Mouse (Mus musculus): Measurements from ENCODE around the gene Syncrip.
"Not testable (repeated sequence)": the region's sequence is repeated elsewhere in the genome, so short reads cannot be mapped to it uniquely, and the experiment has no call there.

Gene Syncrip

DNA sequence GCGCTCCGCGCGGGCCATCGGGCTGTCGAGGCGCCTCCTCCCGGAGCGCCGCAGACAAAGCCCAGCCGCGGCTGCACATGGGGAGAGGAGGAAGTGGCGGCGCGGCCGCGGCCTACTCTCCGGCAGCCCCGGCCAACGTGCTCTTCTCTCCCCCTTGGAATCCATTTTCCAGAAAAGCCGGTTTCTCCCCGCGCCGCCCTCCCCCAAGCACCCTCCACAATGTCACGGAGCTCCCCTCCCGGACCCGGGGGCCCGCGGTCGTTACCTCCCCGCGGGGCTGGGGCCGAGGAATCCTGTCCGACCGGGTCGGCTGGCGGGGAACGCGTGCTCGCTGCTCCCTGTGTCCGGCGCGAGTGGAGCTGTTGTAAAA lies 598 bp downstream of the Syncrip start:
- peak; percentile 33 to 60 for DNase-seq

DNA sequence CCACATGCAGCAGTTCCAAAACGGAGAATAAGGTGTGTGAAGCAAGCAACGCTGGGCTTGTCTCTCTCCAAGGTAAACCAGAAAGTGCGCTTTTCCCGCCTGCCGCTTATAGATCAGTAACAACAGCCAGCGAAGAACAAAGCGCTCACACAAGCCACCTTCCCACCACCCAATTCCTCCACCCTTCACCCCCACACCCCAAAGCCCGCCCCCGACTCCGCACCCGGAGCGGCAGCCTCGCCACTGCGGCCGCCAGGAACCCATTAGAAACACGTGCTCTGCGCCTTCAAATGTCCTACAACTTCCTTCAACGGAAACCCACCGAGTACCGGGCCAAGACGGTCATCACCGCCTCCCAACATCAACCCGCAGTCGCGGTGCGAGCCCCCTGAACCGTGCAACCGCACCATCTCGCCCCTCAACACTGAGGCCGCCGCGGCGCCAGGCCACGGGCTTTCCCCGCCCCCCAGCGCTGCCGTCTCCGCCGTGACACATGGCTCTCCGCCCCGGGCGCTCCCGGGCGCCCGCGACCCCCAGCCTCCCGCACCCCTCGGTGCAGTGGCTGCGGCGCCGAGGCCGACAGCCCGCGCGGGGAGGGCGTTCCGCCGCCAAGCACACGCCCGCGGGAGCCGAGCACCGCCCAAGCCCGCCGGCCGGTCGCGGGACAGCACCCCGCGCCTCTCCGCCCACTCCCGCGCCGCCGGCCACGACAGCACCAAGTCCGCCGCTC lies 1.1 kb downstream of the Syncrip start:
- peak; percentile 40 to 62 for DNase-seq

DNA sequence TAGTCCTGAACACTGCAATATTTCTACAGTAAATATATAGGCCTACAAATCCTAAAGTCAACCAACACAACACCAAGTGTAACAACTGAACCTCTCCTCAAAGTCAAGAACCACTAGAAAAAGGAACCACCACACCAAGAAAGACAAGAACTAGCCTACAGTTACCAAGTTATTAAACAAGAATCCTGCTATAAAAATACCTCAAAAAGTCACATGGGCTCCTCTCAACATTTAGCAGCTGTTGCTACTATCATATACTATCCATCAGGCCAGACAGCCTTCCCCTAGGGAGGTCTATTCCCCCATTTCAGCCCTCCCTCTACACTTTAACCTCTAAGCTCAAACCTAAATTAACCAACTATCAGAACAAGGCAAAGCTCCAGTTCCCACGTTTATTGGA lies 2.3 kb downstream of the Syncrip start:
- no peak for DNase-seq

DNA sequence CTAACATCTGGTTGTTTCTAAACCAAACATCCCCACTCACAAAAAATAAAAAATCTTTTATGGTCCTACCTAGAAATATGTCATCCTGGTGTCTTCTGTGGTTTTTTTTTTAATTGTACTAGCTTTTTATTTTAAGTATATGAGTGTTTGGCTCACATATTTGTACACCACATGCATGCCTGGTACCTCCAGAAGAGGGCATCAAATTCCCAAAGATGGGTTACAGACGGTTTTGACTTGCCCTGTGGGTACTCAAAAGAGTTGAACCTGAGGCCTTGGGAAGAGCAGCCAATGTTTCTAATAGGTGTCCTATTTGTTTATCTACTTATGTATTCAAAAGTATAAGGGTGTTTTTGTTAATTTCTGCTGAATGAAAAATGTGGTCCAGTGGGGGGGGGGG lies 6.2 kb downstream of the Syncrip start:
- DNase-seq, result no peak

DNA sequence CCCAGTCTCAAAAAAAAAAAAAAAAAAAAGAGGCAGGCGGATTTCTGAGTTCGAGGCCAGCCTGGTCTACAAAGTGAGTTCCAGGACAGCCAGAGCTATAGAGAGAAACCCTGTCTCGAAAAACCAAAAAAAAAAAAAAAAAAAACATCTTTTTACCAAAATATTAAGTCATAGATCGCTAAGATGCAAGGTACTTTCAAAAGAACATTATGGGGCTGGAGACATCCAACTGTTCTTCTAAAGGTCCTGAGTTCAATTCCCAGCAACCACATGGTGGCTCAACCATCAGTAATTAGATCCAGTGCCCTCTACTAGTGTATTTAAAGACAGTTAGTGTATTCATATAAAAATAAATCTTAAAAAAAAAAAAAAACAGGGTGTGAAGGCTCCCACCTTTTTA lies 21.4 kb downstream of the Syncrip start:
- not testable (repeated sequence) for DNase-seq

DNA sequence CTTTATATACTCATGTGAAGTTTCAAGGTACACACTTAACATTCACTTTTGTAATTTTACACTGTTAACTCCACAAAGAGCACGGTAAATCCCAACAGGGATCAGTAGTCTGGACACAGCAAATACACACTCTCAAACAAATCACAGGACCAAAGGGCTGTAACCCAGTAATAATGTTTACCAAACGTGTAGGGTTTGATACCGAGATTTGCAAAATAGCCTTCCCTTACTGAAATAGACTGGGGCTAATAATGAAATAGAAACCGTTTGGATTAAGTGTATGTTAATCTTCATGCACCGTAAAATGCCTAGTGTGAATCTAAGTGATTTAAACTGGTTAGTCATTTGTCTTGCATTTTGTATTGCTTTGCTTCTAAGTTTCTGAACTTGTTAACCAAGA lies 42.4 kb downstream of the Syncrip start:
- DNase-seq, result no peak

DNA sequence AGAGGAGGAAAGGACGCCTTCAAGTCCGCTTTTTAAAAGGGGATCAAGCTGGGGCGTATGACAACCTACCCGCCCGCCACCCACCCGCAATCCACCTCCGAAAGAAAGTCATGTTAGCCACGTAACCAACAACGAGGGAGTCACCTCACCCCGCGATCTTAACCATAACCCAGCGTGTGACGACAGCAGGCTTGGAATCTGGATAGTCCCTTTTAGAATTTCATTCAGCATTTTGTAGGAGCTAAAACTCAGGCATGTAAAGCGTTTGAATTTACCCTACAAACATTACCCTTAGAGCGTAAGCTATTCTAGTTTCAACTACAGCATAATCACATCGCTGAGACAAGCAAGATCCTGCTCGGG lies 43.2 kb downstream of the Syncrip start:
- DNase-seq, result no peak

DNA sequence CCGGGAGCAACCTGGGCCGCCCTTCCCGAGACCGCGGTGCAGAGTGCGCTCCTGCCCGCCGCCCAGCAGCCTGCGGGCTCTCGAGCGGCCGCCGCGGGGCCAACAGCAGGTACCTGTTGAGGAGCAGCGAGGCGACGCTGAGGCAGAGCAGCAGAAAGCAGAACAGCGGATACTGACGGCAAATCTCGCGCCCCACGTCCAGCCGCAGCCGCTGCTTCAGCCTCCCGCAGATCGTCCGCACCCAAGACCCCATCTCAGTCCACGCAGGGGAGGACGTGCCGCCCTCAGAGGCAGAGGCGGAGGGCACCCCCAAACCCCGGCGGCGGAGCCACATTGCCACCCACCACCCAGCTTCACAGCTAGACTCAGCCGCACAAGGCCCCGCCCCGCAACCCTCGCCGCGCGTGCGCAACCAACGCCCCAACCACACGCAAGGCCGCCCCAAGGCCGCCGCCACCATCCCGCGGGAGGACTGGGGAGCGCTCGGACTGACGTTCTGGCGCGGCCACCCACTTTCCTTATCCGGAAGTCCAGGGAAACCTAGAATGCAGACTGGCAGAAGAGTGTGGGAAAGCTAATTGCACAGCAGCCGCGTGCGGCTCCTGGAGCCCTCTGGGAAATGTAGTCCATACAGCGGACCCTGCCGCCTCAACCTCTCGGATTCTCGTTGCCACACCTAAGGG lies 43.7 kb downstream of the Syncrip start, which contains the start of gene Snx14:
Gene Snx14 (minus strand): TSS at position 404 of the 683 bp plus-strand sequence.
- peak; percentile 96 to 98 for DNase-seq

DNA sequence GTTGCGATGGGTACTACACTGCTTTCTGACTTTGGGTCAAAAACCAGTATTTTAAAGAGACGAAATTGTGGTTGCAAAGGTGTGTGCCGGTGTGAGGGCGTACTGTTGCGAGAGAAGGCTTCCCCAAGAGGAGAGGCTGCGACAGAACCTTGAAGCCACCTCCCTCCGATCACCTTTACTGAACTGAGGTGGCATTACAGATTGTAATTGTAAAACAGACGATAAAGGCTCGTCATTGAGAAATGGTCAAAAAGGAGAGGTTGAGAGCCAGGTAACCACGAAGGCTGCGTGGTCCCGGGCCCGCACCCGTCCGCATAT lies 44.2 kb downstream of the Syncrip start:
- no peak for DNase-seq

DNA sequence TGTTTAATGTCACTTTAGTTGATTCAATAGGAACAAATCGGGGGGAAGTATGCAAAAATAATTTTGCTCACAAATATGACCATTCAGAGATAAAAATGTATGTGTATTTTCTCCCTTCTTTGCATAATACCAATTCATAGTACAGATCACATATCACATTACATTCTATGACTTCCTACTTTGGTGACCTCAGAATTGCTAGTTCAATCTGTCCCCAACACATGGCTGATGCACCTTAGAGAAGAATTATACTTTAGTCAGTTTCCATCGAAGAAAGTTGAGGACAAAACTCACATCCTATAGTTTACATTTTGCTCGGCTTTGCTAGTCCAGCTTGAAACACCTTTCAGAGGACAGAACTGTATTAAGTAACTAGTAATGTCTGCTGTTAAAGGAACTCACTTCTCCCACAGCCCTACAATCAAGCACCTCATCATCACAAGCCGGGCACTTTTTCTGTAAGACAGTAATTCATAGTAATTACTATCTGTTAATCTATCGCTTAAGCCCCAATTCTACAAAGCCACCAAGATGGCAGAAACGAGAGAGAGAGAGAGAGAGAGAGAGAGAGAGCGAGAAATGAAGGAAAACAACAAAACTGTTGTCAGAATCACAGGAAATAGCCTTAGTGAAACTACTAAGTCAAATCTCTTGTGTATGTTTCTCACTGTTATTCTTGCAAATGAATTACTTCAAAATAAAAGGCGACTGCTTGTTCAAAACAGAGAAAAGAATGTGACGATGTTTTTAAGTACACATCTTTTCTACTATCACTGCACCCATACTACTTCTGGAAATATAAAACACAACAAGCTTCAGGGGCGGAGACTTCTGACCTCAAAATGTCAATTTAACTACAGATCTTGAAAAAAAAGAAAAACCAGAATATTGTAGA lies 44.8 kb downstream of the Syncrip start:
- DNase-seq, result no peak

DNA sequence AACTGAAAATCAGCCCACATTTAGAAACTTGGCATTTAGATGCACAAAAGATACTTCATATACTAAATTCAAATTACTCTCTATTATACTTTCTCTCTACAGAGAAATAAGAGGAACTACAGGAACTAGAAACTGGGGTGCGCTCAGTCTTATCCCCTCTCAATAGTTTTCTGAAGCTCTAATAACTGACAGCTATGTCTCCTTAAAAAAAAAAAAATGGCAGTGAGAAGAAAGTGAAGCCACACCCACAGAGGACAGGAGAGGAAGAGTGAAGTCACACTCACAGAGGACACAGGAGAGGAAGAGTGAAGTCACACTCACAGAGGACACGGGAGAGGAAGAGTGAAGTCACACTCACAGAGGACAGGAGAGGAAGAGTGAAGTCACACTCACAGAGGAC lies 58.0 kb downstream of the Syncrip start:
- no peak for DNase-seq

DNA sequence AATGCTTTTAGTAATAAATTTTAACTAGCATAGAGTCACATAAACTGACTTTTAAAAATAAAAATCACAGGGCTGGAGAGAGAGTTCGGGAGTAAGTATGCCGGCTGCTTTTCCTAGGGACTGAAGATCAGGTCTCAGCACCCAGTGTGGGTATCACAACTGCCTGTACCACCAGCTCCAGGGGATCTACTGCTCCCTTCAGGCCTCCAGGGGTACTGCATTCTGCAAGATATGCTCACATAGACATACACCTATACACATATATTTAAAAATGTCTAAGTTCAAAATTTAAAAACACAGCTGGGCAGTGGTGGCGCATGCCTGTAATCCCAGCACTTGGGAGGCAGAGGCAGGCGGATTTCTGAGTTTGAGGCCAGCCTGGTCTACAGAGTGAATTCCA lies 59.9 kb downstream of the Syncrip start:
- DNase-seq, result no peak

DNA sequence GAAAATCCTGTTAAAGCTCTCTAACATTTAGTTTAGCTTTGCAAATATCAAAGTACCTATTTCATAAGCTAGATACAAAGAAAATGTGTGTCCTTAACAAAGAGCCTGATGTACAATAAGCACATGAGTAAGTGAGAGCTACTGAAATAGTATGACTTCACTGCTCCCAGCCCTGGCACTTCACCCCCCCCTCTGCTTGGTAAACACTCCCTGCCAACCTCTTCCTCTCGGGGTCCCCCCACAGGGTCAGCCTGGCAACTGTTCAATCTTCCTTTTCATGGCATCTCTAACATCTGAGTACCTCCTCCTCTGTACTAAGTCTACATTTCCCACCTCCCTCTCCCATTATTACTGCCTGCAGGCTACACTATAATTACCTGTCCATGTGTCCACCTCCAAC lies 65.6 kb downstream of the Syncrip start:
- DNase-seq, result no peak

DNA sequence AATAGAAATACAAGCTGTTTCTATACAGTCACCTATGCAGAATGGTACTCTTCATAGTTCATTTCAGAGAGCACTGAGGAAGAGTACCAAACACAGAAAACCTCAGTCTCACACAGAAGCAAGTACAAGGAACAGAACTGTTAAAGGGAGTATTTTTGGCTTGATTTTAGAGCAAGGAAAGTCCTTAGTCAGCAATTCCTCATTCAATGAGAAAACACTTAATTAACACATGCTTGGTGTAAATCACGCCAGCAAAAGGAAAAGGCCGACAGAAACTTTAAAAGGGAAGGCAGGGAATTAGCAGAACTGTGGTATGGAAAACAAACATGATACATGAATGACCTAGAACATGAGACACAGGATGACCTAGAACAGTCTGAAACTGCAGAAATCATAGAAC lies 72.4 kb downstream of the Syncrip start:
- DNase-seq, result no peak

DNA sequence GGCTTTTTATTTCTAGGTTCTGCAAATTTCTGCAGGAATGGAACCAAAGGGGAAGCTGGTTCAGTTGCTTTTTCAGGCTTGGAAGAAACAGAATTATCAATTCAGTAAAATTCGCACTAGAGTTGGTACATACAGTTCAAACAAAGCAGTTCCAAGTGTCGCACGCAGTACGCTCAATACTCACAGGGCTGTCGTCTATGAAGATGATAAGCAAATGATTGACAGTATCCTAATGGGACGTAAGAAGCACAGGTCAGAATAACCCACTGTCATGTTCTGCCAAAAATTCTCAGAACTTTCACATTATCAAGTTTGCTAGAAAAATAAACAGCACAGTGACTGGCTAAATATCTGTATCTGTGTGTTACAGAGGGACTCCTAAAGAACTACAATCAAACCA lies 77.9 kb downstream of the Syncrip start:
- DNase-seq, result no peak

DNA sequence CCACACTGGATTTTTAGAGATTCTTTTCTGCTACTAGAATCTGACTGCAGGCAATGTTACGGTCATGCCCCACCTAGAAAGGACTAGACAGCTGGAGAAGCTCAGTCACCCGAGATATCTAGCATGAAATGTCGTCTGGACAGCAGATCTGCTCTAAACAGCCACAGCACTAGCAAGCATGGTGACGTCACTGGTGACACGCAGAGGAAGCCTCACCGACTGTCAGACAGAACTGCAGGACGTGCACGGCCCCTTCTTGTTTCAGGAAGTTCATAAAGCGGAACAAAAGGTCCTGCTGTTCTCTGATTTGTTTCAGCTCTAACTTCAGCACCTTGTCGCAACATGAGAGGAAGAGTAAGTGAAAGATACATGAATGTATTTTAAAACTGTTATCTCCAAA lies 78.3 kb downstream of the Syncrip start:
- no peak for DNase-seq

DNA sequence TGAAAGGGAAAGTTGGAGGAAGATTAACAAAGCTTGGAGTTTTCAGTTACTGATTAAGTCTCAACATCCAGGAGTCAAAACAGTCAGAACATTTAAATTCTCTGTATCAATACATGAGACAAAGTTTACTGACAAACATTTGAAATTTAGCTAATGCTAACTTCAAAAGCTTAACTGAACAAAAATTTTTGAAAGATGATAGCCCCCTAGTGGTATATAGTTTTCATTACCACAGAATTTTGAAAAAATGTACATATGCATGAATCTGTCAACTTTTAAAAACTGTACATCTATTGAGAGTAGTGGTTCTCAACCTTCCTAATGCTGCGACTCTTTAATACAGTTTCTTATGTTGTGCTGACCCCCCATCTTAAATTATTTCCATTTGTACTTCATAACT lies 83.9 kb downstream of the Syncrip start:
- no peak for DNase-seq
